Mouse (Mus musculus): ENCODE data around the gene Apbb2. TPM values are rescaled to one million over a fixed set of nuclear protein-coding genes. Genes with fewer than 3 reads are reported as not detected.

The Apbb2 gene
- polyA plus RNA-seq, 1 experiment from 2014 or later = 5.9 TPM

GRCm38 (mm10) chr5:66515271-66515670, 103.3 kb downstream of the Apbb2 start:
- Histone ChIP-seq H3K4me1 (no peaks in the 10 kb centered on the region), H3K27ac (no peak overlapping the region), H3K9ac (no peak overlapping the region), H3K36me3 (no peaks in the 10 kb centered on the region), H3K4me2 (no peak overlapping the region), H3K4me3 (no peak overlapping the region), H3K9me3 (replicated peaks) (no peaks in the 10 kb centered on the region), H3K27me3 (replicated peaks) (no peaks in the 10 kb centered on the region; the same call in 1 of the 2 replicates)
- WGBS (ENCODE audit: insufficient replicate concordance) = 77% methylated on average over 10 of the region's 10 CpGs
- ATAC-seq = no peak

DNA sequence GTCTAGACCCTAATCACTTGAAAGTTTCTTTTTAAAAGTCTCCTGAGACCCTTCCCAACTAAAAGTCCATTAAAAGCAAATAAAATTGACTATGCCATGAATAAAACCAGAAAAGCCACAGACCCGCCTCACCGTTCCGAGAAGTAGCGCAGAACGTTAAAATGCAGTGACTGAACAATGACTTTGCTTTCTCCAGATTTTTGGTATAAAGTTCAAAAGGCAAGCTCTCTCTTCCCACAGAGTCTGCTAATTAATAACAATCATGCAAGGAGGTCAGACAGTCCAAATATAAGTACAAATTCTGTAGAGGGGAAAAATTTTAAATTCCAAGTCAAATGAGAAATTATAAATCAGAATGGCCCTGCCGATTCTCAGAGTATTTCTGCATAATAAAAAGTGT, 103.9 kb downstream of the Apbb2 start:
- H3K27me3 ChIP-seq (replicated peaks) = no peaks in the 10 kb centered on the region; the same call in 1 of the 2 replicates
- no peaks in the 10 kb centered on the region for H3K4me1 ChIP-seq
- no peak overlapping the region for H3K9ac ChIP-seq
- ATAC-seq = no peak
- H3K36me3 ChIP-seq = no peaks in the 10 kb centered on the region
- H3K27ac ChIP-seq = no peak overlapping the region
- no peak overlapping the region for H3K4me3 ChIP-seq
- 83% methylated on average over 6 of the region's 6 CpGs for WGBS (ENCODE audit: insufficient replicate concordance)
- no peak overlapping the region for H3K4me2 ChIP-seq
- H3K9me3 ChIP-seq (replicated peaks) = no peaks in the 10 kb centered on the region

GRCm38 (mm10) chr5:66513412-66513811, 105.2 kb downstream of the Apbb2 start:
- no peaks in the 10 kb centered on the region for H3K36me3 ChIP-seq
- no peak for ATAC-seq
- no peaks in the 10 kb centered on the region for H3K9me3 ChIP-seq (replicated peaks)
- H3K4me2 ChIP-seq = no peak overlapping the region
- no peaks in the 10 kb centered on the region; the same call in 1 of the 2 replicates for H3K27me3 ChIP-seq (replicated peaks)
- no peaks in the 10 kb centered on the region for H3K4me1 ChIP-seq
- no peak overlapping the region for H3K9ac ChIP-seq
- H3K4me3 ChIP-seq = no peak overlapping the region
- no peak overlapping the region for H3K27ac ChIP-seq

- Histone ChIP-seq H3K4me3 (no peak overlapping the region), H3K27ac (no peak overlapping the region), H3K9ac (no peak overlapping the region), H3K4me2 (no peak overlapping the region), H3K4me1 (no peaks in the 10 kb centered on the region), H3K9me3 (replicated peaks) (no peaks in the 10 kb centered on the region), H3K27me3 (replicated peaks) (no peaks in the 10 kb centered on the region), H3K36me3 (no peaks in the 10 kb centered on the region)
- WGBS (ENCODE audit: insufficient replicate concordance) = 75% methylated on average over 7 of the region's 7 CpGs
- ATAC-seq = no peak
Measured at GRCm38 (mm10) chr5:66512519-66512918, 106.1 kb downstream of the Apbb2 start.

DNA sequence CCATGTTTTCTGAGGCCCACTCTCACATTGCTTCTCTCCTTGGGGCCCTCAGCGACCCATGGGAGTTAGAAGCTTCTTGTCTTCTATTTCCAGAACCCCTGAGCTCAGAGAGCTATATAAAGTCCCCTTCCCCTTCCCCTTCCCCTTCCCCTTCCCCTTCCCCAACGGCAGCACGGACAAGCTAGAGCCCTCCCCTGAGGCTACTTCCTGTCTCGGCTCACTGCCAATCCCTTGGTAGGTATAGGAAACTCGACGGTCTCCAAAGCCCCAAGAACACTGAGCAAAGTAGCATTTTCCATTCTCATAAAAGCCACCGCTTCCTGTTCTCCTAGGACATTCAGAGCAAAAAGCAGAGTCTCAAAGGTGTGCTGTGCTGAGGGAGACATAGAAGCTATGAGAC, 107.9 kb downstream of the Apbb2 start:
- H3K9me3 ChIP-seq (replicated peaks) = no peaks in the 10 kb centered on the region
- H3K27ac ChIP-seq = no peak overlapping the region
- no peaks in the 10 kb centered on the region for H3K36me3 ChIP-seq
- WGBS (ENCODE audit: insufficient replicate concordance) = 40% methylated on average over 5 of the region's 7 CpGs
- H3K4me1 ChIP-seq = no peaks in the 10 kb centered on the region
- H3K9ac ChIP-seq = no peak overlapping the region
- H3K4me3 ChIP-seq = no peak overlapping the region
- no peak for ATAC-seq
- no peaks in the 10 kb centered on the region for H3K27me3 ChIP-seq (replicated peaks)
- H3K4me2 ChIP-seq = no peak overlapping the region

DNA sequence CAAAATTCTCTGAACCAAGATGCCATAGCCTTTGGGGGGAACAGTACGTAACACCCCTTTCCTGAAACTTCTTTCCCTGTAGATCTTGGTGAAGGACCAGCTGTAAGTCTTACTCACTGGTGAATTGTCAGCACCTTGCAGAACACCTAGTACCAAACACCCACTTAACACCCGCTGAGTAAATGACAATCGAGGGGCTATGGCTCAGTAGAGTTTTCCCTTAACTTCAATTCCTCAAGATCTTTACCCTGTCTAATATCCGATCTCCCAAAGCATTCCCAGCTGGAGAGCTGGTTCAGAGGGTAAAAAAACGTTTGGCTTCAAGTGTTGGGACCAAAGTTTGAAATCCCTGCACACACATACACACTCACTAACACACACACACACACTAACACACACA, 109.4 kb downstream of the Apbb2 start:
- Histone ChIP-seq H3K9me3 (replicated peaks) (no peaks in the 10 kb centered on the region), H3K36me3 (no peaks in the 10 kb centered on the region), H3K27ac (no peak overlapping the region), H3K4me2 (no peak overlapping the region), H3K4me3 (no peak overlapping the region), H3K4me1 (no peaks in the 10 kb centered on the region), H3K9ac (no peak overlapping the region), H3K27me3 (replicated peaks) (no peaks in the 10 kb centered on the region)
- WGBS (ENCODE audit: insufficient replicate concordance) = 58% methylated on average over 5 of the region's 5 CpGs
- no peak for ATAC-seq

- no peaks in the 10 kb centered on the region for H3K9me3 ChIP-seq (replicated peaks)
- no peak overlapping the region for H3K4me2 ChIP-seq
- H3K36me3 ChIP-seq = no peaks in the 10 kb centered on the region
- no peak overlapping the region for H3K27ac ChIP-seq
- H3K4me1 ChIP-seq = no peaks in the 10 kb centered on the region
- no peak overlapping the region for H3K4me3 ChIP-seq
- no peaks in the 10 kb centered on the region for H3K27me3 ChIP-seq (replicated peaks)
- no peak overlapping the region for H3K9ac ChIP-seq
- WGBS (ENCODE audit: insufficient replicate concordance) = 55% methylated on average over 3 of the region's 3 CpGs
- no peak for ATAC-seq
Measured at GRCm38 (mm10) chr5:66505578-66505977, 113.0 kb downstream of the Apbb2 start.

GRCm38 (mm10) chr5:66505071-66505470, 113.5 kb downstream of the Apbb2 start:
- Histone ChIP-seq H3K4me1 (no peaks in the 10 kb centered on the region), H3K27ac (no peak overlapping the region), H3K4me2 (no peak overlapping the region), H3K9me3 (replicated peaks) (no peaks in the 10 kb centered on the region), H3K4me3 (no peak overlapping the region), H3K36me3 (no peaks in the 10 kb centered on the region), H3K9ac (no peak overlapping the region), H3K27me3 (replicated peaks) (no peaks in the 10 kb centered on the region)
- no peak for ATAC-seq
- 53% methylated on average over 1 of the region's 1 CpGs for WGBS (ENCODE audit: insufficient replicate concordance)

DNA sequence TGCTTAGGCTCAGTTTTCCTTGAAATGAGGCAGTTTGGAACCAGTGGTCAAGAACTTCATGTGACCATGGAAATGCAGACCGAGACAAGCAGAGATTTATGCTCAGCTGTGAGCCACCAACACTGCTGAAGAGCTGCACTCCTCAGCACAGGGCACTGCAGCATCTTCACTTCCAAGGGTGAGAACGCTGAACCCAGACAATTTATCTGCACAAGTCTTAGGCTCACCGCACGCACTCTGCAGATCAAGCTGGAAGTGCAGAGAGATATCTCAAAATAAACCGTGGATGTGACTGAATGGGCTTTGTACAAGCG, 114.2 kb downstream of the Apbb2 start:
- Histone ChIP-seq H3K4me2 (no peak overlapping the region), H3K27ac (0 out of 2 replicates have a peak overlapping the region, but pooled peaks have one; percentile 7)
- 63% methylated on average over 6 of the region's 6 CpGs for WGBS (ENCODE audit: insufficient replicate concordance)

DNA sequence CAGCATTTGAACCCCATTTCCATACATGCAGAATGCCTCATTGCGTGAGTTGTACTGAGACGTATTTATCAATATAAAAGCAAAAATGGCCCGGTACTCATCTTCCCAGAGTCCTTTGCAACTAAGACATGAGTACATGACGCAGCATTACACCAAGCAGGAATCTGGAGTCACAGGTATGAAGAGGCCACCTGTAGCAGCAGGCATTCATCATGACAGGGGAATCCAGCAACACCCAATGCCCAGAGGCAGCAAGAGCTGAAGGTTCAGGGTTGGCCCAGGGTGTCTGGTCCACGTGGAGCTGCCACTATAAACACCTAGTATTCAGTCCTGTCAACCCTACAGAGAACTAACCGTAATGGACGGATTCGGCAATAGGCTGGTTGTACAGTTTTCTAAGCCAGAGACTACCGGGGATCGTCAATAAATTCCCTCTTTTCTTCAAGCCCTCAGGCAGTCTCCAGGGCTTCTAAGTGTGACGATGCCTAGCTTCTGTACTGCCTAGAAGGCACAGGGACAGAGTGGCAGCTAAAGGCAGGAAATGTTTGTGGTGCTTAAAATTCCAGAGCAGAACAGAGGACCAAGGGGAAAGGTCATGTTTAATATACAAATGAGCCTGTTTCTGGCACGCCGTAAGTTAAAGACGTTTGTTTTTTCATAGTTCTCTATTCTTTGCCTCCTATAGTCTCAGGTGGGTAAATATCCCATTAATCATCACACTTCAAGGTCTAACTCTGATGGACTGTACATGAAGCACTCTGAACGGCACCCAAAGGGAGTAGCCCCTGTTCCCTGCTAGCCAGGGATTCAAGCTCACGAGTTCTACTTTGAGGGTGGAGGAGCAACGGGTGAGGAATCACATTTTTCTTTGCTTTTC, 114.8 kb downstream of the Apbb2 start:
- 57% methylated on average over 17 of the region's 17 CpGs for WGBS (ENCODE audit: insufficient replicate concordance)

More for the DNA sequence above, 114.2 kb downstream of the Apbb2 start:
- no peak overlapping the region for H3K4me3 ChIP-seq
- no peaks in the 10 kb centered on the region for H3K27me3 ChIP-seq (replicated peaks)
- H3K9me3 ChIP-seq (replicated peaks) = no peaks in the 10 kb centered on the region
- no peak for ATAC-seq
- no peaks in the 10 kb centered on the region for H3K4me1 ChIP-seq
- H3K36me3 ChIP-seq = no peaks in the 10 kb centered on the region
- H3K9ac ChIP-seq = no peak overlapping the region

GRCm38 (mm10) chr5:66503033-66503432, 115.6 kb downstream of the Apbb2 start:
- Histone ChIP-seq H3K9me3 (replicated peaks) (no peaks in the 10 kb centered on the region), H3K27me3 (replicated peaks) (no peaks in the 10 kb centered on the region), H3K4me1 (peaks cover 3% of the 10 kb centered on the region; the same call in 1 of the 2 replicates), H3K4me3 (no peak overlapping the region), H3K4me2 (no peak overlapping the region), H3K27ac (no peak overlapping the region), H3K36me3 (no peaks in the 10 kb centered on the region), H3K9ac (no peak overlapping the region)
- 68% methylated on average over 1 of the region's 1 CpGs for WGBS (ENCODE audit: insufficient replicate concordance)
- ATAC-seq = no peak

More for the DNA sequence above, 114.8 kb downstream of the Apbb2 start:
- Histone ChIP-seq H3K4me2 (peak overlapping the region; percentile 12; the same call in 1 of the 2 replicates), H3K9ac (no peak overlapping the region), H3K4me1 (no peaks in the 10 kb centered on the region), H3K4me3 (no peak overlapping the region), H3K9me3 (replicated peaks) (no peaks in the 10 kb centered on the region), H3K36me3 (no peaks in the 10 kb centered on the region), H3K27me3 (replicated peaks) (no peaks in the 10 kb centered on the region), H3K27ac (0 out of 2 replicates have a peak overlapping the region, but pooled peaks have one; percentile 7)
- no peak for ATAC-seq

- H3K4me2 ChIP-seq = no peak overlapping the region
- no peak for ATAC-seq
- 69% methylated on average over 7 of the region's 7 CpGs for WGBS (ENCODE audit: insufficient replicate concordance)
Measured at GRCm38 (mm10) chr5:66499621-66500020, 119.0 kb downstream of the Apbb2 start.

More at GRCm38 (mm10) chr5:66499621-66500020, 119.0 kb downstream of the Apbb2 start:
- Histone ChIP-seq H3K4me1 (peaks cover 14% of the 10 kb centered on the region; the same call in 1 of the 2 replicates), H3K9ac (no peak overlapping the region), H3K27ac (no peak overlapping the region), H3K9me3 (replicated peaks) (no peaks in the 10 kb centered on the region), H3K36me3 (no peaks in the 10 kb centered on the region), H3K4me3 (no peak overlapping the region), H3K27me3 (replicated peaks) (no peaks in the 10 kb centered on the region)
